Mouse (Mus musculus): ENCODE data around the gene Smg7. TPM values are rescaled to one million over a fixed set of nuclear protein-coding genes. Genes with fewer than 3 reads are reported as not detected.

Gene Smg7
- polyA plus RNA-seq, 1 experiment, result 47.3 TPM

- Histone ChIP-seq H3K4me3 (replicated peaks; ENCODE audit: insufficient read depth, low read depth, low read length) (no peak overlapping the region), H3K27me3 (ENCODE audit: control insufficient read depth, insufficient read depth, low read length) (no peaks in the 10 kb centered on the region), H3K27ac (ENCODE audit: insufficient read depth, low read length) (no peak overlapping the region), H3K4me1 (ENCODE audit: control insufficient read depth, insufficient read depth, low read length) (peaks cover 3% of the 10 kb centered on the region; the same call in 1 of the 2 replicates)
- WGBS, result 17% methylated on average over 7 of the region's 7 CpGs
- no peak for TF ChIP-seq POLR2A (IDR thresholded peaks at IDR 0.05; ENCODE audit: borderline replicate concordance, insufficient read depth, low read length)
- peak; percentile 37; the same call in 1 of the 2 replicates for TF ChIP-seq CTCF (IDR thresholded peaks at IDR 0.05; ENCODE audit: borderline replicate concordance, insufficient read depth, low read depth, low read length)
- peak; percentile 26 to 31 for DNase-seq
These were observed 87.2 kb downstream of the Smg7 start for GRCm38 (mm10) chr1:152815265-152815701.

GRCm38 (mm10) chr1:152810533-152811439, 91.7 kb downstream of the Smg7 start:
- Histone ChIP-seq H3K27me3 (ENCODE audit: control insufficient read depth, insufficient read depth, low read length) (no peaks in the 10 kb centered on the region), H3K4me3 (replicated peaks; ENCODE audit: insufficient read depth, low read depth, low read length) (no peak overlapping the region), H3K4me1 (ENCODE audit: control insufficient read depth, insufficient read depth, low read length) (peaks cover 6% of the 10 kb centered on the region; the same call in 1 of the 2 replicates), H3K27ac (ENCODE audit: insufficient read depth, low read length) (no peak overlapping the region)
- WGBS, result 86% methylated on average over 13 of the region's 13 CpGs
- DNase-seq, result no peak
- TF ChIP-seq POLR2A (IDR thresholded peaks at IDR 0.05; ENCODE audit: borderline replicate concordance, insufficient read depth, low read length) (no peak), CTCF (IDR thresholded peaks at IDR 0.05; ENCODE audit: borderline replicate concordance, insufficient read depth, low read depth, low read length) (no peak)

- H3K27ac ChIP-seq (ENCODE audit: insufficient read depth, low read length), result no peak overlapping the region
- no peak for TF ChIP-seq CTCF (IDR thresholded peaks at IDR 0.05; ENCODE audit: borderline replicate concordance, insufficient read depth, low read depth, low read length)
- TF ChIP-seq POLR2A (IDR thresholded peaks at IDR 0.05; ENCODE audit: borderline replicate concordance, insufficient read depth, low read length), result no peak
- WGBS, result 21% methylated on average over 8 of the region's 8 CpGs
- no peaks in the 10 kb centered on the region for H3K27me3 ChIP-seq (ENCODE audit: control insufficient read depth, insufficient read depth, low read length)
- DNase-seq, result no peak
- H3K4me3 ChIP-seq (replicated peaks; ENCODE audit: insufficient read depth, low read depth, low read length), result no peak overlapping the region
- H3K4me1 ChIP-seq (ENCODE audit: control insufficient read depth, insufficient read depth, low read length), result peaks cover 3% of the 10 kb centered on the region; the same call in 1 of the 2 replicates
These were observed 92.7 kb downstream of the Smg7 start for GRCm38 (mm10) chr1:152809541-152810252.

- Histone ChIP-seq H3K27ac (ENCODE audit: insufficient read depth, low read length) (no peak overlapping the region), H3K27me3 (ENCODE audit: control insufficient read depth, insufficient read depth, low read length) (no peaks in the 10 kb centered on the region), H3K4me3 (replicated peaks; ENCODE audit: insufficient read depth, low read depth, low read length) (no peak overlapping the region), H3K4me1 (ENCODE audit: control insufficient read depth, insufficient read depth, low read length) (peaks cover 3% of the 10 kb centered on the region; the same call in 1 of the 2 replicates)
- no peak for DNase-seq
- TF ChIP-seq CTCF (IDR thresholded peaks at IDR 0.05; ENCODE audit: borderline replicate concordance, insufficient read depth, low read depth, low read length), result no peak
- no peak for TF ChIP-seq POLR2A (IDR thresholded peaks at IDR 0.05; ENCODE audit: borderline replicate concordance, insufficient read depth, low read length)
- 94% methylated on average over 2 of the region's 2 CpGs for WGBS
These were observed 94.1 kb downstream of the Smg7 start for GRCm38 (mm10) chr1:152808392-152808680.

- 87% methylated on average over 18 of the region's 18 CpGs for WGBS
- Histone ChIP-seq H3K27me3 (ENCODE audit: control insufficient read depth, insufficient read depth, low read length) (no peaks in the 10 kb centered on the region), H3K4me3 (replicated peaks; ENCODE audit: insufficient read depth, low read depth, low read length) (no peak overlapping the region), H3K4me1 (ENCODE audit: control insufficient read depth, insufficient read depth, low read length) (peaks cover 3% of the 10 kb centered on the region; the same call in 1 of the 2 replicates), H3K27ac (ENCODE audit: insufficient read depth, low read length) (no peak overlapping the region)
- TF ChIP-seq CTCF (IDR thresholded peaks at IDR 0.05; ENCODE audit: borderline replicate concordance, insufficient read depth, low read depth, low read length) (no peak), POLR2A (IDR thresholded peaks at IDR 0.05; ENCODE audit: borderline replicate concordance, insufficient read depth, low read length) (no peak)
- no peak for DNase-seq
These were observed 94.6 kb downstream of the Smg7 start for GRCm38 (mm10) chr1:152807619-152808391.

- TF ChIP-seq CTCF (IDR thresholded peaks at IDR 0.05; ENCODE audit: borderline replicate concordance, insufficient read depth, low read depth, low read length) (no peak), POLR2A (IDR thresholded peaks at IDR 0.05; ENCODE audit: borderline replicate concordance, insufficient read depth, low read length) (no peak)
- Histone ChIP-seq H3K4me3 (replicated peaks; ENCODE audit: insufficient read depth, low read depth, low read length) (no peak overlapping the region), H3K27ac (ENCODE audit: insufficient read depth, low read length) (no peak overlapping the region), H3K4me1 (ENCODE audit: control insufficient read depth, insufficient read depth, low read length) (peaks cover 1% of the 10 kb centered on the region; the same call in 1 of the 2 replicates), H3K27me3 (ENCODE audit: control insufficient read depth, insufficient read depth, low read length) (no peaks in the 10 kb centered on the region)
- no peak for DNase-seq
- WGBS, result 86% methylated on average over 6 of the region's 6 CpGs
These were observed 97.5 kb downstream of the Smg7 start for GRCm38 (mm10) chr1:152804907-152805306.

GRCm38 (mm10) chr1:152800633-152801176, 101.7 kb downstream of the Smg7 start:
- no peak for DNase-seq
- WGBS, result 90% methylated on average over 13 of the region's 13 CpGs
- H3K27me3 ChIP-seq (ENCODE audit: control insufficient read depth, insufficient read depth, low read length), result no peaks in the 10 kb centered on the region
- no peaks in the 10 kb centered on the region for H3K4me1 ChIP-seq (ENCODE audit: control insufficient read depth, insufficient read depth, low read length)
- no peak for TF ChIP-seq POLR2A (IDR thresholded peaks at IDR 0.05; ENCODE audit: borderline replicate concordance, insufficient read depth, low read length)
- TF ChIP-seq CTCF (IDR thresholded peaks at IDR 0.05; ENCODE audit: borderline replicate concordance, insufficient read depth, low read depth, low read length), result no peak
- no peak overlapping the region for H3K4me3 ChIP-seq (replicated peaks; ENCODE audit: insufficient read depth, low read depth, low read length)
- H3K27ac ChIP-seq (ENCODE audit: insufficient read depth, low read length), result no peak overlapping the region
